Mouse (Mus musculus) liver, embryonic 12.5 days (tissue): ENCODE measurements around the gene Gsn. TPM values are rescaled to one million over a fixed set of nuclear protein-coding genes. Genes with fewer than 3 reads are reported as not detected.

ENCODE experiments used
- ATAC-seq: fragments of 200-750 bp; cut with Nextera tagmentation; 2 replicates; pipeline ENCODE4 v1.8.0; 2017; ENCODE audit warnings: moderate number of reproducible peaks, mild to moderate bottlenecking, moderate library complexity
- H3K27ac ChIP-seq: fragments of 300-500 bp; sonication (generic); 2 replicates; pipeline ENCODE4 v1.5.1; 2016; ENCODE audit warnings: mild to moderate bottlenecking
- H3K27me3 ChIP-seq: fragments of 300-500 bp; sonication (generic); replicated peaks from 2 replicates; pipeline ENCODE4 v1.6.1; 2016; ENCODE audit warnings: mild to moderate bottlenecking, moderate library complexity
- H3K36me3 ChIP-seq: fragments of 300-500 bp; sonication (generic); 2 replicates; pipeline ENCODE4 v1.6.1; 2016; ENCODE audit warnings: mild to moderate bottlenecking, moderate library complexity
- H3K4me1 ChIP-seq: fragments of 300-500 bp; sonication (generic); 2 replicates; pipeline ENCODE4 v1.6.1; 2016
- H3K4me2 ChIP-seq: fragments of 300-500 bp; sonication (generic); 2 replicates; pipeline ENCODE4 v1.6.1; 2016; ENCODE audit warnings: mild to moderate bottlenecking, moderate library complexity
- H3K4me3 ChIP-seq: fragments of 300-500 bp; sonication (generic); 2 replicates; pipeline ENCODE4 v1.5.1; 2016; ENCODE audit warnings: mild to moderate bottlenecking, moderate library complexity
- H3K9ac ChIP-seq: fragments of 300-500 bp; sonication (generic); 2 replicates; pipeline ENCODE4 v1.6.1; 2016; ENCODE audit warnings: mild to moderate bottlenecking, moderate library complexity
- H3K9me3 ChIP-seq: fragments of 300-500 bp; sonication (generic); replicated peaks from 2 replicates; pipeline ENCODE4 v1.6.1; 2016; ENCODE audit warnings: mild to moderate bottlenecking, moderate library complexity
- WGBS: fragments of 180-500 bp; shearing (Covaris S2); methylation state at CpG from one replicate; pipeline ENCODE4 v1.1.7; 2016; ENCODE audit not compliant: insufficient replicate concordance; 5-methylcytosine and 5-hydroxymethylcytosine counted together
- polyA plus RNA-seq: library from polyadenylated mRNA; unstranded; fragments of >200 nt; fragmentation: Nextera tagmentation; extraction: Ambion mirVana; gene quantifications from 2 replicates; pipeline ENCODE4 v1.2.1, GENCODE M21; 2016

The Gsn gene
- polyA plus RNA-seq, 1 experiment from 2014 or later: 80.4 TPM

DNA sequence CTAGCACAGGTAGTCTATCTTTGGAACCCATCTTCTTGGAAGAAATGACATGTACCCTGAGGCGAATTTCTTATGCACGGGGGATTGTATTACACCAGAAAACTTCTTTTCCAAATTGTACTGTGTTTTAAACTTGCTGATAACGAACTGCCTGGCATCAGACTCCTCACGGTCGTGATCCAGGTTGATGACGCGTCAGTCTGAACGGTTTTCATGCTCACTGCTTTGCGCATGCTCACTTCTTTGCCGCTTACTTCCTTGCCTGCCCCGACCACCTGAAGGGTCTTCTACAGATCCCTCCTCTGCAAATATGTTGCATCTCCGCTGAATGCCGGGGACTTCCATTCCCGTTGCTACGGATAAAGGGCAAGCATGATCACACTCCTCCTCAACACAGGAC lies 31.9 kb upstream of the Gsn start:
- H3K27me3 ChIP-seq: no peaks in the 10 kb centered on the region
- no peaks in the 10 kb centered on the region for H3K36me3 ChIP-seq
- H3K9me3 ChIP-seq: no peaks in the 10 kb centered on the region
- H3K4me2 ChIP-seq: no peak overlapping the region
- 78% methylated on average over 15 of the region's 15 CpGs for WGBS
- no peak overlapping the region for H3K27ac ChIP-seq
- no peak for ATAC-seq
- H3K9ac ChIP-seq: no peak overlapping the region
- no peaks in the 10 kb centered on the region for H3K4me1 ChIP-seq
- no peak overlapping the region for H3K4me3 ChIP-seq

GRCm38 (mm10) chr2:35228145-35228544 lies 28.0 kb upstream of the Gsn start:
- H3K4me3 ChIP-seq: no peak overlapping the region
- H3K36me3 ChIP-seq: no peaks in the 10 kb centered on the region
- H3K27me3 ChIP-seq: no peaks in the 10 kb centered on the region
- 70% methylated on average over 4 of the region's 4 CpGs for WGBS
- no peak overlapping the region for H3K9ac ChIP-seq
- H3K4me2 ChIP-seq: no peak overlapping the region
- ATAC-seq: no peak
- H3K27ac ChIP-seq: no peak overlapping the region
- H3K4me1 ChIP-seq: peaks cover 5% of the 10 kb centered on the region; the same call in 1 of the 2 replicates
- no peaks in the 10 kb centered on the region for H3K9me3 ChIP-seq

GRCm38 (mm10) chr2:35230215-35230614 lies 26.0 kb upstream of the Gsn start:
- H3K4me3 ChIP-seq: no peak overlapping the region
- no peak overlapping the region for H3K9ac ChIP-seq
- 23% methylated on average over 8 of the region's 8 CpGs for WGBS

DNA sequence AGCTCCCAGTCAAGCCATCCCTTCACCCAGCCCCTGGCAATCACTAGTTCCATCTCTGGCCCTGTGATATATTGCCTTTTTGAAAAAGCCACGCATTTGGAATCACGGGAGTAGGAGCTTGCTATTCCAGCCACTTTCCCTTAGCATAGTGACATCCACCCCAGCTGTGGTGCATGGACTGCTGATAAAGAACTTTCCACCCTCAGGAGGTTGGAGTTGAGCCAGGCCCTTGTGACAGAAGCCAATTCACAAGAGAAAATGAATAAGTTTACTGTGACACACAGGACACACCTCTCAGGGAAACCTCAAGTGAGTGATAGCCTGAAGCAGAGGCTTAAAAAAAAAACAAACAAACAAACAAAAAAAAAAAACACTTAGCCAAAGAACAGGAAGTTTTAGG lies 24.3 kb upstream of the Gsn start:
- H3K4me3 ChIP-seq: no peak overlapping the region
- no peaks in the 10 kb centered on the region for H3K27me3 ChIP-seq
- H3K9me3 ChIP-seq: no peaks in the 10 kb centered on the region
- no peak overlapping the region for H3K9ac ChIP-seq
- no peak overlapping the region for H3K4me2 ChIP-seq
- no peak for ATAC-seq
- H3K27ac ChIP-seq: no peak overlapping the region
- peaks cover 5% of the 10 kb centered on the region; the same call in 1 of the 2 replicates for H3K4me1 ChIP-seq
- 49% methylated on average over 2 of the region's 2 CpGs for WGBS
- H3K36me3 ChIP-seq: no peaks in the 10 kb centered on the region

More at GRCm38 (mm10) chr2:35230215-35230614, 26.0 kb upstream of the Gsn start:
- H3K36me3 ChIP-seq: no peaks in the 10 kb centered on the region
- no peak overlapping the region for H3K27ac ChIP-seq
- H3K27me3 ChIP-seq: no peaks in the 10 kb centered on the region
- peaks cover 5% of the 10 kb centered on the region; the same call in 1 of the 2 replicates for H3K4me1 ChIP-seq
- no peak overlapping the region for H3K4me2 ChIP-seq
- H3K9me3 ChIP-seq: no peaks in the 10 kb centered on the region
- no peak for ATAC-seq

- ATAC-seq: no peak
- 41% methylated on average over 17 of the region's 17 CpGs for WGBS
- H3K9ac ChIP-seq: no peak overlapping the region
- no peaks in the 10 kb centered on the region for H3K9me3 ChIP-seq
- H3K27ac ChIP-seq: no peak overlapping the region
- peaks cover 5% of the 10 kb centered on the region; the same call in 1 of the 2 replicates for H3K4me1 ChIP-seq
- H3K4me2 ChIP-seq: no peak overlapping the region
- H3K4me3 ChIP-seq: no peak overlapping the region
- no peaks in the 10 kb centered on the region for H3K27me3 ChIP-seq
- H3K36me3 ChIP-seq: no peaks in the 10 kb centered on the region
Measured at GRCm38 (mm10) chr2:35232595-35233445, 23.4 kb upstream of the Gsn start.

DNA sequence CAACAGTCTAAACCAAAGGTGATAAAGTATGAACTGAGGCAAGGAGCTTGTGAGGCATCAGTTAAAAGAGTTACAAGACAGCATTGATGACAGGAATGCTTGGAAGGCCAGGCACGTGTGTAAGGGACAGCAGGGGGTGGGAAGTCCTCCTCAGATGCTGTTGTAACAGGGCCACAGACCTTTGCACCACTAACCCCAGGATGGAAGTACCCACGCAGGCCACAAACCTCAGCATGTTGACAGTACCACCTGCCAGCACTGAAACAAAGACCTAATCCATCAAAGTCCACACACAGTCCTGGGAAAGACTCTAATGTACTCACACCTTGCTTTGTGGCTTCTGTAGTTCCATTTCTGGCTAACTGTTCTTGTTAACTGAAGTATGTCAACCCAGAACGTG lies 22.3 kb upstream of the Gsn start:
- Histone ChIP-seq H3K36me3 (no peaks in the 10 kb centered on the region), H3K27me3 (no peaks in the 10 kb centered on the region), H3K4me2 (no peak overlapping the region), H3K4me1 (peaks cover 5% of the 10 kb centered on the region; the same call in 1 of the 2 replicates), H3K9ac (no peak overlapping the region), H3K9me3 (no peaks in the 10 kb centered on the region), H3K27ac (no peak overlapping the region), H3K4me3 (no peak overlapping the region)
- no peak for ATAC-seq
- WGBS: 36% methylated on average over 3 of the region's 3 CpGs

DNA sequence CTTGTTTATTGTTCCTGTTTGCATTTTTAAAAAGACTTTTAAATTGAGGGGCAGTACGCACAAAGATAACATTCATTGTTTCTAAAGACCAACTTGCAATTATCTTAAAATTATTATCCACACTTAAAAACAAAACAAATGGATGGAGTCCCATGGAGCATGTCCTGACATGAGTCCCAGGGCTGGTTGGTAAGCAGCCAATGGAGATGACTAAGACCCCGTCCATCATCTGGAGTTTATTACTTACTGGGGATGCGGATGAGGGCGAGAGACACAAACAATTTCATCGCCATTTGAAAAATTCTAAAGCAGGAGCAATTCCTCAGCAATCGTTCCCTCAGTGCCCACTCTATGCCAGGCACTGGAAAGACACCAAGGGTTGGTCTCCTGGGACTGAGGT lies 21.2 kb upstream of the Gsn start:
- ATAC-seq: no peak
- H3K4me3 ChIP-seq: no peak overlapping the region
- no peak overlapping the region for H3K27ac ChIP-seq
- H3K4me1 ChIP-seq: peaks cover 5% of the 10 kb centered on the region; the same call in 1 of the 2 replicates
- 73% methylated on average over 6 of the region's 6 CpGs for WGBS
- H3K9ac ChIP-seq: no peak overlapping the region
- no peaks in the 10 kb centered on the region for H3K9me3 ChIP-seq
- no peaks in the 10 kb centered on the region for H3K27me3 ChIP-seq
- H3K36me3 ChIP-seq: no peaks in the 10 kb centered on the region
- H3K4me2 ChIP-seq: no peak overlapping the region

DNA sequence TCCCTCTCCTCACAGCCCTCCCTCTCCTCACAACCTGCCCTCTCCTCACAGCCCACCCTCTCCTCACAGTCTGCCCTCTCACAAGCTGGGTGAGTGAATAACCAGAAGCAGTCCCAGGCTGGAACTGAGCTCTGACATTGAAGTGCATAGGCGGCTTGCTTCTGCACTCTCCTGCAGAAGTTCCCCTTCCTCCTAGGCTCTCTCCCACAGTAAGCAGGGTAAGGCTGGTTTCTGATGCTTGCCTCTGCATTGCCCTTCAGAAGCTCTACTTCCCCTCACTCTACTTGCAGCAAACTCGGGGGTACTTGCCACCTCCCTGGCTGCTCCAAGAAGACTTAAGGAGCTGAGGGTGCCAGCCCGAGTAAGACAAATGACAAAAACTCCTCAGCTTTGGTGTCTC lies 11.9 kb upstream of the Gsn start:
- Histone ChIP-seq H3K4me3 (no peak overlapping the region), H3K9ac (no peak overlapping the region), H3K4me1 (peaks cover 6% of the 10 kb centered on the region; the same call in 1 of the 2 replicates), H3K27ac (no peak overlapping the region), H3K4me2 (no peak overlapping the region), H3K27me3 (0 out of 2 replicates have a peak, but pooled peaks cover 12% of the 10 kb centered on the region), H3K36me3 (no peaks in the 10 kb centered on the region), H3K9me3 (no peaks in the 10 kb centered on the region)
- WGBS: 14% methylated on average over 3 of the region's 3 CpGs
- ATAC-seq: no peak

- Histone ChIP-seq H3K4me2 (no peak overlapping the region), H3K4me3 (no peak overlapping the region), H3K27ac (no peak overlapping the region), H3K36me3 (no peaks in the 10 kb centered on the region), H3K4me1 (peaks cover 6% of the 10 kb centered on the region; the same call in 1 of the 2 replicates), H3K9ac (no peak overlapping the region), H3K9me3 (no peaks in the 10 kb centered on the region), H3K27me3 (peaks cover 12% of the 10 kb centered on the region; the same call in 1 of the 2 replicates)
- WGBS: 19% methylated on average over 5 of the region's 5 CpGs
- ATAC-seq: no peak
Measured at GRCm38 (mm10) chr2:35247763-35248162, 8.4 kb upstream of the Gsn start.

DNA sequence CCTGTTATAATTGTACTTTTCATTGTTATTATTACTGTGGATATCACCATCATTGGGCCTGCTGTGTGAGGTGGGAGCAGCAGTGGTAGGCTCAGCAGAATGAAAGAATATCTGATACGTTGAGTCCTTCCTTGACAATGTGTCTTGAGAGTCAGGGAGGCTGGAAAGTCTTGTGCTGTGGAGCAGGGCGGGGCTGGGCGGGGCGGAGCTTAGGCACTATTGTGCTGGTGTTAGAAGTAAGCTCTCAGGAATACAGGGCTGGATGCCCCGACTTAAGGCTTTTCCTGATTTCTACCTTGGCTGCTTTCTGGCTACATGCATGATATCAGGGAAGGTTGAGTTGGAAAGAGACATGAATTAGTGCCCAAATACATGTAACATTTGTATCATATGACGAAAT lies 3.4 kb upstream of the Gsn start:
- Histone ChIP-seq H3K27me3 (peaks cover 46% of the 10 kb centered on the region), H3K4me2 (no peak overlapping the region), H3K9ac (no peak overlapping the region), H3K27ac (no peak overlapping the region), H3K36me3 (no peaks in the 10 kb centered on the region), H3K4me3 (no peak overlapping the region), H3K9me3 (no peaks in the 10 kb centered on the region), H3K4me1 (peaks cover 19% of the 10 kb centered on the region)
- 37% methylated on average over 6 of the region's 6 CpGs for WGBS
- no peak for ATAC-seq

DNA sequence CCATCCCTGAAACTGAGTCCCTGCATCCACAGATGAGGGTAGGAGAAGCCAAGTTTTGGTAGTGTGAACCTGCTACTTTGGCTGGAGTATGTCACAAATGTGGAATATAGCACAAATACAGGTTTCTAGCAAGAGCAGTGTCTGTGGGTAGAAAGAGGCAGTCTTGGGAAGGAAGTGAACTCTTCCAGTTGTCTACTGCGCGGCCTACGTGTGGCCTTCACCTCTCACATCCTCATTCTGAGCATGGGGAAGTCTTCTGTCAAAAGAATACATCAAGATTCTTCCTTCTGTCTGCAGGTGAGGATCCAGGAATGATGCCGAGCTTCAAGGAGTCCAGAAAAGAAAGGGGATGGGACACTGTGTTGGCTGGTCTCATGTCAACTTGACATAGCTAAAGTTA lies 2.4 kb upstream of the Gsn start:
- Histone ChIP-seq H3K9ac (no peak overlapping the region), H3K4me2 (no peak overlapping the region), H3K4me3 (no peak overlapping the region), H3K36me3 (no peaks in the 10 kb centered on the region), H3K27ac (no peak overlapping the region), H3K27me3 (peaks cover 53% of the 10 kb centered on the region), H3K4me1 (peaks cover 17% of the 10 kb centered on the region), H3K9me3 (no peaks in the 10 kb centered on the region)
- WGBS: 57% methylated on average over 4 of the region's 4 CpGs
- no peak for ATAC-seq

- ATAC-seq: no peak
- 41% methylated on average over 5 of the region's 5 CpGs for WGBS
Measured at GRCm38 (mm10) chr2:35255004-35255403, 1.2 kb upstream of the Gsn start.

More at GRCm38 (mm10) chr2:35255004-35255403, 1.2 kb upstream of the Gsn start:
- Histone ChIP-seq H3K9ac (no peak overlapping the region), H3K4me2 (no peak overlapping the region), H3K4me3 (no peak overlapping the region), H3K27me3 (peaks cover 53% of the 10 kb centered on the region), H3K4me1 (peaks cover 27% of the 10 kb centered on the region), H3K27ac (no peak overlapping the region), H3K9me3 (no peaks in the 10 kb centered on the region), H3K36me3 (no peaks in the 10 kb centered on the region)
